Mouse (Mus musculus): ENCODE data around the gene Adnp.

GRCm38 (mm10) chr2:168231471-168231829 lies 24.5 kb upstream of the Adnp start:
- TF ChIP-seq CTCF (IDR thresholded peaks at IDR 0.05; ENCODE audit: borderline replicate concordance, insufficient read depth, low read depth, low read length) = no peak
- no peak for TF ChIP-seq POLR2A (IDR thresholded peaks at IDR 0.05; ENCODE audit: borderline replicate concordance, insufficient read depth, low read length)

Measured in cerebellum, adult 2 months (tissue).